Mouse (Mus musculus) liver, embryonic 14.5 days (tissue): Measurements from ENCODE around the gene 1700001K19Rik. TPM values are rescaled to one million over a fixed set of nuclear protein-coding genes. Genes with fewer than 3 reads are reported as not detected.
"Not testable (repeated sequence)": the region's sequence is repeated elsewhere in the genome, so short reads cannot be mapped to it uniquely, and the experiment has no call there.

Source experiments
- ATAC-seq: fragments of 200-750 bp; cut with Nextera tagmentation; 2 replicates; pipeline ENCODE4 v1.8.0; 2017; ENCODE audit warnings: moderate number of reproducible peaks, mild to moderate bottlenecking, moderate library complexity; ENCODE audit not compliant: insufficient read depth
- DNase-seq, 3 experiments: peaks; one replicate each; pipeline ENCODE4 v3.0.0-alpha.2; 2012 to 2013; ENCODE audit warnings: low read depth in 3 of 3, low spot score in 3 of 3
- H3K27ac ChIP-seq: fragments of 300-500 bp; sonication (generic); 2 replicates; pipeline ENCODE4 v1.5.1; 2014; ENCODE audit warnings: moderate library complexity, mild to moderate bottlenecking, control low read depth, inconsistent platforms
- H3K27me3 ChIP-seq: fragments of 300-500 bp; sonication (generic); 2 replicates; pipeline ENCODE4 v1.6.1; 2014; ENCODE audit warnings: mild to moderate bottlenecking, low read length, moderate library complexity; ENCODE audit not compliant: control insufficient read depth, insufficient read depth
- H3K36me3 ChIP-seq: fragments of 300-500 bp; sonication (generic); replicated peaks from 2 replicates; pipeline ENCODE4 v1.6.1; 2014; ENCODE audit warnings: low read depth; ENCODE audit not compliant: control insufficient read depth, insufficient read depth
- H3K4me1 ChIP-seq, 2 experiments: fragments of 200-500 bp in 1 of 2; fragments of 300-500 bp in 1 of 2; sonication (generic) in 1 of 2; replicated peaks; 2 replicates each; pipeline ENCODE4 v1.6.1; 2012 to 2014; ENCODE audit warnings: antibody characterized with exemption in 1 of 2, inconsistent platforms in 1 of 2, low read length in 1 of 2; ENCODE audit not compliant: control insufficient read depth in 2 of 2, insufficient read depth in 2 of 2
- H3K4me2 ChIP-seq: fragments of 300-500 bp; sonication (generic); 2 replicates; pipeline ENCODE4 v1.6.1; 2014; ENCODE audit warnings: low read depth, mild to moderate bottlenecking, control low read depth, moderate library complexity
- H3K4me3 ChIP-seq, 2 experiments: fragments of 200-500 bp in 1 of 2; fragments of 300-500 bp in 1 of 2; sonication (generic) in 1 of 2; 2 replicates each; pipeline ENCODE4 v1.5.1; 2012 to 2014; ENCODE audit warnings: low read depth in 2 of 2, low read length in 2 of 2, mild to moderate bottlenecking in 2 of 2, control low read depth in 1 of 2, inconsistent platforms in 1 of 2, moderate library complexity in 1 of 2; ENCODE audit not compliant: insufficient read depth in 1 of 2
- H3K9ac ChIP-seq: fragments of 300-500 bp; sonication (generic); replicated peaks from 2 replicates; pipeline ENCODE4 v1.6.1; 2014; ENCODE audit warnings: mild to moderate bottlenecking, control low read depth, moderate library complexity
- H3K9me3 ChIP-seq: fragments of 300-500 bp; sonication (generic); 2 replicates; pipeline ENCODE4 v1.6.1; 2016; ENCODE audit warnings: low read length, mixed read lengths; ENCODE audit not compliant: control insufficient read depth
- CTCF ChIP-seq: IDR thresholded peaks from 2 replicates; pipeline ENCODE4 v1.5.1; 2016; ENCODE audit warnings: antibody characterized with exemption, low read depth, control low read depth
- EP300 ChIP-seq: IDR thresholded peaks from 2 replicates; pipeline ENCODE4 v1.6.1; 2016; ENCODE audit warnings: antibody characterized with exemption, low read depth
- WGBS: fragments of 180-500 bp; shearing (Covaris S2); extraction: QIAGEN DNeasy Blood & Tissue Kit; methylation state at CpG from one replicate; pipeline ENCODE4 v1.1.7; 2014; ENCODE audit not compliant: insufficient replicate concordance; 5-methylcytosine and 5-hydroxymethylcytosine counted together
- polyA plus RNA-seq, 2 experiments: library from polyadenylated mRNA; depleted of rRNA in 1 of 2; stranded (reverse) in 1 of 2; unstranded in 1 of 2; fragments of >200 nt; fragmentation: Nextera tagmentation in 1 of 2; extraction: Ambion mirVana in 1 of 2; gene quantifications; 2 replicates each; pipeline versions ENCODE4 v1.2.1 to v1.2.3; 2012 to 2014

Gene 1700001K19Rik
- polyA plus RNA-seq, 2 experiments = not detected

DNA sequence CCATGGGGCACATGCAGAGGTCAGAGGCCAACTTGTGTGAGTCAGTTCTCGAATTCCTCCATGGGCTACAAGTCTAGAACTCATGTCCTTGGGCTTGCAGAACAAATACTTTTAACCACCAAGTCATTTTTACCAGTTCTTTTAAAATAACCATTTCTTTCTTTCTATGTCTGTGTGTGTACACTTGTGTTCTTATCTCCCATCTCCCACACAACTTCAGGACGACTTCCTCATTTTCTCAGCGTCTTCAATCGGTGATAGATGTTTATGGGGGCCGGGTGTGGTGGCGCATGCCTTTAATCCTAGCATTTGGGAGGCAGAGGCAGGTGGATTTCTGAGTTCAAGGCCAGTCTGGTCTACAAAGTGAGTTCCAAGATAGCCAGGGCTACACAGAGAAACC is 31.8 kb upstream of the 1700001K19Rik start:
- ATAC-seq (no peak), DNase-seq (no peak)
- 30% methylated on average over 6 of the region's 6 CpGs for whole genome bisulfite sequencing
- Histone ChIP-seq H3K4me2 (no peak overlapping the region), H3K9ac (no peak overlapping the region), H3K27me3 (peaks cover 8% of the 10 kb centered on the region), H3K9me3 (no peaks in the 10 kb centered on the region), H3K27ac (no peak overlapping the region), H3K4me3 (no peak overlapping the region), H3K4me1 (no peaks in the 10 kb centered on the region), H3K36me3 (no peaks in the 10 kb centered on the region)
- no peak for TF ChIP-seq CTCF

DNA sequence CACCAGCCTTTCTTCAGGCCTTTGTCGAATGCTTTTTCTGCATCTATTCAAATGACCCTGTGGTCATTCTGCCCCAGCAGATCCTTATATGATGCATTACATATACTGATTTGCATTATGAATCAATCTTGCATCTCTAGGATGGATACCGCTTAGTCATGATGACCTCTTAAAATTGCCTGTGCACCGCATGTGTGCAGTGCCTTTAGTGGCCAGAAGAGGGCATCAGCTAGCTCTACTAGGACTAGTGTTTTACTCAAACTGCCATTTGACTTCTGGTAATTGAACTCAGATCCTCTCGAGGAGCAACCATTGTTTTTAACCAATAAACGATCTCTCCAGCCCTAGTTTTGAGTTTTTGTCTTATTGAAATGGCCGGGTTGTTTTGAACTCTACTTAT is 31.4 kb upstream of the 1700001K19Rik start:
- WGBS = 79% methylated on average over 6 of the region's 6 CpGs
- Histone ChIP-seq H3K4me1 (no peaks in the 10 kb centered on the region), H3K9ac (no peak overlapping the region), H3K4me3 (no peak overlapping the region), H3K27ac (no peak overlapping the region), H3K36me3 (no peaks in the 10 kb centered on the region), H3K9me3 (no peaks in the 10 kb centered on the region), H3K4me2 (no peak overlapping the region), H3K27me3 (peaks cover 3% of the 10 kb centered on the region)
- no peak for DNase-seq
- peak; percentile 69 for TF ChIP-seq CTCF
- no peak for TF ChIP-seq EP300
- ATAC-seq = no peak

DNA sequence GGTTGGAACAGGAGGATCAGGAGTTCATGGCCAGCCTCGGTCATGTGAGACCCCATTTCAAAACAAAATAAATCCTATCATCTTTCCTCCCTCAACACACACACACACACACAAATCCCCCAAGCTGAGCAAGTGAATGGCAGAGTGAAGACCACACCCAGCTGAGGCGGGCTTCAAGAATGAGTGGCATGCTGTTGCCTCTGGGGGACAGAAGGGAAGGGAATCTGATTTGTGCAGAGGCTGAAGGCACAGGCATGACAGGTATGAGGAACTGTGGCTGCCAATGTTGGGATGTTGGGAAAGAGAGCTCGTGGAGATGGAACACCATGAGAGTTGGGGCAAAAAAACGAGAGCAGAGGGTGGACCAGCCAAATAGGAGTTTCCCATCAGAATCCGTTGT is 28.9 kb upstream of the 1700001K19Rik start:
- H3K4me1 ChIP-seq = peaks cover 0 to 6% of the 10 kb centered on the region in 2 experiments; a peak in 2 of 4 replicates
- H3K4me2 ChIP-seq = no peak overlapping the region
- no peak for TF ChIP-seq EP300
- no peak for TF ChIP-seq CTCF
- DNase-seq (no peak), ATAC-seq (no peak)
- no peak overlapping the region for H3K27ac ChIP-seq
- 51% methylated on average over 5 of the region's 5 CpGs for WGBS
- H3K27me3 ChIP-seq = no peaks in the 10 kb centered on the region
- no peaks in the 10 kb centered on the region for H3K36me3 ChIP-seq
- no peak overlapping the region for H3K4me3 ChIP-seq
- H3K9ac ChIP-seq = no peak overlapping the region
- H3K9me3 ChIP-seq = no peaks in the 10 kb centered on the region

DNA sequence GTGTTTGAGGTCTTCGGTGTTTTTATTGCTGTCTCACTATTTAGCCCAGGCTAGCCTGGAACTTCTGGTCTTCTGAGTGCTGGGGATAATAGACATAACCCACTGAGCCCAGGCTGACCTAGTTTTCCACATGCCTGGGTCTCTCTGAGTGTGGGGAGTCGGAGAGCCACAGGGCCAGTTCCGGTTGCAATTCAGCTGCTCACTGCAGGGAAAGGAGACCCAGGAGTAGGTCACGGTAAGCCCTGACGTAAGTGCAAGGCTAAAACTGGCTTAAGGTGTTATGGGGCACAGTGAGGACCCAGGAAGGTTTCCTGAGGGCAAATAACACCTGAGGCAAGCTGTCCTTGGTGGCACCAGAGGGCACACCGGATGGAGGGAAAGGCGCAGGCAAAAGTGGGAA is 25.0 kb upstream of the 1700001K19Rik start:
- no peaks in the 10 kb centered on the region for H3K36me3 ChIP-seq
- H3K27me3 ChIP-seq = no peaks in the 10 kb centered on the region
- DNase-seq (no peak), ATAC-seq (no peak)
- no peak overlapping the region for H3K27ac ChIP-seq
- TF ChIP-seq CTCF (no peak), EP300 (no peak)
- H3K4me1 ChIP-seq = peaks cover 0 to 10% of the 10 kb centered on the region in 2 experiments; a peak in 2 of 4 replicates
- H3K9me3 ChIP-seq = no peaks in the 10 kb centered on the region
- 87% methylated on average over 7 of the region's 7 CpGs for WGBS
- H3K4me3 ChIP-seq = no peak overlapping the region
- no peak overlapping the region for H3K9ac ChIP-seq
- H3K4me2 ChIP-seq = no peak overlapping the region

DNA sequence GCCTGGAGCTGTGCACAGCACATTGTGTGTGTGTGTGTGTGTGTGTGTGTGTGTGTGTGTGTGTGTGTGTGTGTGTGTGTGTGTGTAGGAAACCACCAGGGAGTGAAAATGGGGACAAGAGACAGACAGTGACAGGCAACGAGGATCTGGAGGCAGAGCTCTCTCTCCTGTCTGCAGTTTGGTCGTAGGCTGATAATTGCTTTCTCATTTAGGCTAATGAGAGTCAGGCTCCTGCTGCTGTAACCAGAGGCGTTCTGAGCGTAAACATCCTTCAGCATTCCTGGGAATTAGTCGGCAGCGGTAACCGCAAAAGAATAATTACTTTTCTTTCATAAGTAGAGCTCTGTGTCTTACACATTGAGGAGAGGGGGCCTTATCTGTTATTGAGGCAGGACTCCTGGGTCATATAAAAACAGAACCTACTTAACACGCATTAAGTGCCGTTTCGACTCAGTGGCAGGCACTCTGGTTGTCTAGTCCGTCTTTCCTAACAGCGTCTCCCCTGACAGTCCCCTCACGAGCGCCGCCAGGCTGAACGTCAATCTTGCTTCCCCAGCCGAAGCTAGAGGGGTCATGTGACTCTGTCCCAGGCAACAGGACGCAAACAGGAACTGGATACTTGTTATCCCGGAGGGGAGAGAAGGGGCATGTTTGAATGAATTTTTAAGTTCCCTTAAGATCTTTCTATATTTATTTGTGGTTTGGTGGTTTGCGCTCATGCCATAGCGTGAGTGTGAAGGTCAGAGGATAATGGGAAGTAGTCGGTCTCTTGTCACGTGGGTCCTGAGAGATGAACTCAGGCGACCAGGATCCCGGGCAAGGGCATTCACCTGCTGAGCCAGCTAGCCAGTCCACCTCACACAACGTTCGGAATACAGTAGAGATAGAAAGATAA is 24.2 kb upstream of the 1700001K19Rik start:
- Histone ChIP-seq H3K9me3 (no peaks in the 10 kb centered on the region), H3K27ac (peak overlapping the region; percentile 4), H3K4me3 (peak overlapping the region; percentile 49 to 60), H3K27me3 (no peaks in the 10 kb centered on the region), H3K36me3 (no peaks in the 10 kb centered on the region), H3K9ac (peak overlapping the region; percentile 64), H3K4me2 (peak overlapping the region; percentile 70), H3K4me1 (peaks cover 2 to 13% of the 10 kb centered on the region in 2 experiments; a peak in 3 of 4 replicates)
- peak; percentile 48 for TF ChIP-seq CTCF
- TF ChIP-seq EP300 = 0 out of 2 replicates have a peak, but pooled peaks have one; percentile 10
- DNase-seq (peak in 1 of 3 experiments; percentile 65), ATAC-seq (peak; percentile 72)
- 1% methylated on average over 27 of the region's 27 CpGs for whole genome bisulfite sequencing

DNA sequence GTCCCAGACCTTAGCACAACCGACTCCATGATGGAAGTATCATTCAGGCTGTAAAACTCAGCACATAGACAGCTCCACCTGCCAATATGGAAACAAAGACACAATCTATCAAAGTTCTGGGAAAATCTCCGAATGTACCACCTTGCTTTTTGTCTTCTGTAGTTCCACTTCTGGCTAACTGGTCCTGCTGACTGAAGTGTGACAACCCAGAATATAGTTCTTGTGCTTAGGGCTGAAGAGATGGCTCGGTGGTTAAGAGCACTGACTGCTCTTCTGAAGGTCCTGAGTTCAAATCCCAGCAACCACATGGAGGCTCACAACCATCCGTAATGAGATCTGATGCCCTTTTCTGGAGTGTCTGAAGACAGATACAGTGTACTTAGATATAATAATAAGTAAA is 23.0 kb upstream of the 1700001K19Rik start:
- 78% methylated on average over 4 of the region's 4 CpGs for WGBS
- not testable (repeated sequence) for H3K9ac ChIP-seq, H3K4me3 ChIP-seq, H3K27me3 ChIP-seq, H3K9me3 ChIP-seq, DNase-seq, ATAC-seq, H3K27ac ChIP-seq, H3K4me2 ChIP-seq, H3K36me3 ChIP-seq
- H3K4me1 ChIP-seq = peaks cover 9 to 24% of the 10 kb centered on the region in 2 experiments
